Mouse (Mus musculus) embryonic facial prominence, embryonic 14.5 days (tissue): ENCODE results near the gene Map1s. TPM values are rescaled to one million over a fixed set of nuclear protein-coding genes. Genes with fewer than 3 reads are reported as not detected.
A peak's percentile ranks its signal among the peaks of the same experiment; 100 is the strongest.

Experiments
- ATAC-seq: fragments of 200-750 bp; cut with Nextera tagmentation; 2 replicates; pipeline ENCODE4 v1.8.0; 2017; ENCODE audit warnings: low read depth, moderate number of reproducible peaks, moderate TSS enrichment
- DNase-seq: peaks from one replicate; pipeline ENCODE4 v3.0.0-alpha.2; 2015; ENCODE audit warnings: low spot score
- H3K27ac ChIP-seq: fragments of 300-500 bp; sonication (generic); replicated peaks from 2 replicates; pipeline ENCODE4 v1.5.1; 2014; ENCODE audit warnings: low read depth, mild to moderate bottlenecking, low read length, moderate library complexity
- H3K27me3 ChIP-seq: fragments of 300-500 bp; sonication (generic); replicated peaks from 2 replicates; pipeline ENCODE4 v1.6.1; 2014; ENCODE audit warnings: low read length; ENCODE audit not compliant: control insufficient read depth, insufficient read depth
- H3K36me3 ChIP-seq: fragments of 300-500 bp; sonication (generic); 2 replicates; pipeline ENCODE4 v1.6.1; 2014; ENCODE audit warnings: low read length, mixed read lengths; ENCODE audit not compliant: control insufficient read depth, insufficient read depth
- H3K4me1 ChIP-seq: fragments of 300-500 bp; sonication (generic); 2 replicates; pipeline ENCODE4 v1.6.1; 2014; ENCODE audit warnings: antibody characterized with exemption, low read length; ENCODE audit not compliant: control insufficient read depth, insufficient read depth
- H3K4me2 ChIP-seq: fragments of 300-500 bp; sonication (generic); 2 replicates; pipeline ENCODE4 v1.6.1; 2014; ENCODE audit warnings: low read depth, mild to moderate bottlenecking, low read length, moderate library complexity, mixed read lengths
- H3K4me3 ChIP-seq: fragments of 300-500 bp; sonication (generic); 2 replicates; pipeline ENCODE4 v1.5.1; 2014; ENCODE audit warnings: low read depth, mild to moderate bottlenecking, low read length
- H3K9ac ChIP-seq: fragments of 300-500 bp; sonication (generic); 2 replicates; pipeline ENCODE4 v1.6.1; 2014; ENCODE audit warnings: low read depth, mild to moderate bottlenecking, low read length, moderate library complexity, mixed read lengths
- H3K9me3 ChIP-seq: fragments of 300-500 bp; sonication (generic); 2 replicates; pipeline ENCODE4 v1.6.1; 2016; ENCODE audit warnings: low read length; ENCODE audit not compliant: control insufficient read depth
- WGBS: fragments of 180-500 bp; shearing (Covaris S2); extraction: QIAGEN DNeasy Blood & Tissue Kit; methylation state at CpG from one replicate; pipeline ENCODE4 v1.1.7; 2014; 5-methylcytosine and 5-hydroxymethylcytosine counted together
- polyA plus RNA-seq: library from polyadenylated mRNA; unstranded; fragments of >200 nt; fragmentation: Nextera tagmentation; extraction: Ambion mirVana; gene quantifications from 2 replicates; pipeline ENCODE4 v1.2.1, GENCODE M21; 2014

Map1s gene
- polyA plus RNA-seq, 1 experiment from 2014 or later, result 41.3 TPM

DNA sequence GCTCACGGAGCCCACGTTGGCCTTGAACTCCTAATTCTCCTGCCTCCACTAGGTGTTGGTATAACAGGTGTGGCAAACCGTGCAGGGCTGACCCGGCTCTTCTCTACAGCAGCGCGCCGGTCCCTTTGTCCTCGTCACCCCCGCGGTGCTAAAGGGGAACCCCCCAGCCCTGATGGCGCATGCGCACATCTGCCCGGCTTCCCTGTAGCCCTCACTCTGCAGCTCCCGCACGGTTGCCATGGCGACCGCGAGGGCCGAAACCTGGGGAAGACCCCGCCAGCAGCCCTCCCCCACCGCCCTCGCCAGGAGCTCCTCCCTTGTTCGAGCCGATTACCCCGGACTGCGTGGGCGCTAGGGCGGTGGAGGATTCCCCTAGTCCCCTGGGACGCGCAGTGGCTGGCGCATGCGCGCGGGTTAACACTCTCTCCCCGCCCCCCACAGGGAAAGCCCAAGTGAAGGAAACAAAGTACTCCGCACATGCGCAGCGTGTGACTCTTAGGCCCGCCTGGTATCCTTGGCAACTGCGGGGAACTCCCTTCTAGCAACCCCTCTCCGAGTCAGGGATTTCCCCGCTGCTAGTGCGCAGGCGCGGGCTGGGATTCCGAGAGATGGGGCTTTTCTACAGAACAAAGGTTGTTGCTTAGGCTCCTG, 40.3 kb upstream of the Map1s start:
- Histone ChIP-seq H3K27me3 (peaks cover 21% of the 10 kb centered on the region), H3K4me3 (peak overlapping the region; percentile 42), H3K27ac (peak overlapping the region; percentile 83), H3K4me1 (peaks cover 31% of the 10 kb centered on the region), H3K9ac (peak overlapping the region; percentile 63), H3K4me2 (peak overlapping the region; percentile 87), H3K36me3 (0 out of 2 replicates have a peak, but pooled peaks cover 7% of the 10 kb centered on the region), H3K9me3 (no peaks in the 10 kb centered on the region)
- ATAC-seq, result peak; percentile 92
- 0% methylated on average over 30 of the region's 46 CpGs for WGBS
- DNase-seq, result peak; percentile 100

DNA sequence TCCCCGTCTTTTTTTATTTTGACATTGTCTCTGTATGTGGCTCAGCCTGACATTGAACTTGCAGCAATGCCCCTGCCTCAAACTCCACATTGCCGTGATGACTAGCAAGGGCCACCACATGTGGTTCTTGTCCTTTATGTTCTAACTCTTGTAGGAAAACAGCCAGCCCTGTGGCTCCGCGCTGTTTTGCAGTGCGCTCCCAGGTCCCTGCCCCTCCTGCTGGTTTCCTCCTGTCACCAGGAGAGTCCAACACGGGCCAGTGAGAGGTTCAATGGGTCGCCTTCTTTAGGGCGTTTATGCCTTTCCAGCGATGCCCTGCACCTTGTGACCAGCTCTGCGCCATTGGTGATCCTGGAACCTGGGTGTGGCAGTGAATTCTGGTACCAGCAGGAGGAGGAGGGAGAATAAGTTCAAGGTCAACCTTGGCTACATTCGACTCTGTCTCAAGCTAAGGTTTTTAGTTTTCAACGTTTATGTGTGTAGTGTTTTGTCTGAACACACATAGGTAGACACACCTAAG, 39.7 kb upstream of the Map1s start:
- 6% methylated on average over 12 of the region's 12 CpGs for WGBS
- H3K4me1 ChIP-seq, result peaks cover 31% of the 10 kb centered on the region
- peak; percentile 8 for ATAC-seq

DNA sequence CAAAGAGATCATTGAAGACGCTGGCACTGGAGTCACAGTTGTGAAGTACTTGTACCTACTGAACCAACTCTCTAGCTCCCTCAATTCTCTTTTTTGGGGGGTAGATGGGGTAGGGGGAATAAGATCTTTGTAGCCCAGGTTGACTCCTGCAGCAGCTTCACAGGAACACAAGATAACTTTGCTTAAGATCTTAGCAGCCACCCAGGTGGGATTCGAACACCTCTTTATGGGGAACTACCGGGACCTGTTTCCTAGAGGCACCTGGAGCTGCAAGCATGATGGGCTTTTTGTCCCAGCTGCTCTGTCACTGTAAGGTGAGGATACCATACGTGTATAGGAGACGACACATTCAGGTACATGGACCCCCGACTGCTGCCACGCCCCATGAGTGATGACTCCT, 39.2 kb upstream of the Map1s start:
- ATAC-seq (no peak), DNase-seq (no peak)
- Histone ChIP-seq H3K36me3 (0 out of 2 replicates have a peak, but pooled peaks cover 7% of the 10 kb centered on the region), H3K4me2 (no peak overlapping the region), H3K4me3 (no peak overlapping the region), H3K27ac (no peak overlapping the region; the same call in 1 of the 2 replicates), H3K4me1 (peaks cover 31% of the 10 kb centered on the region), H3K9ac (no peak overlapping the region), H3K9me3 (no peaks in the 10 kb centered on the region), H3K27me3 (peaks cover 21% of the 10 kb centered on the region)
- 88% methylated on average over 7 of the region's 7 CpGs for WGBS

More for the DNA sequence above, 39.7 kb upstream of the Map1s start:
- peak overlapping the region; percentile 42 for H3K4me3 ChIP-seq
- H3K4me2 ChIP-seq, result peak overlapping the region; percentile 87
- peak overlapping the region; percentile 54 for H3K9ac ChIP-seq
- peak overlapping the region; percentile 83 for H3K27ac ChIP-seq
- no peaks in the 10 kb centered on the region for H3K9me3 ChIP-seq
- DNase-seq, result no peak
- peaks cover 21% of the 10 kb centered on the region for H3K27me3 ChIP-seq
- H3K36me3 ChIP-seq, result 0 out of 2 replicates have a peak, but pooled peaks cover 7% of the 10 kb centered on the region

DNA sequence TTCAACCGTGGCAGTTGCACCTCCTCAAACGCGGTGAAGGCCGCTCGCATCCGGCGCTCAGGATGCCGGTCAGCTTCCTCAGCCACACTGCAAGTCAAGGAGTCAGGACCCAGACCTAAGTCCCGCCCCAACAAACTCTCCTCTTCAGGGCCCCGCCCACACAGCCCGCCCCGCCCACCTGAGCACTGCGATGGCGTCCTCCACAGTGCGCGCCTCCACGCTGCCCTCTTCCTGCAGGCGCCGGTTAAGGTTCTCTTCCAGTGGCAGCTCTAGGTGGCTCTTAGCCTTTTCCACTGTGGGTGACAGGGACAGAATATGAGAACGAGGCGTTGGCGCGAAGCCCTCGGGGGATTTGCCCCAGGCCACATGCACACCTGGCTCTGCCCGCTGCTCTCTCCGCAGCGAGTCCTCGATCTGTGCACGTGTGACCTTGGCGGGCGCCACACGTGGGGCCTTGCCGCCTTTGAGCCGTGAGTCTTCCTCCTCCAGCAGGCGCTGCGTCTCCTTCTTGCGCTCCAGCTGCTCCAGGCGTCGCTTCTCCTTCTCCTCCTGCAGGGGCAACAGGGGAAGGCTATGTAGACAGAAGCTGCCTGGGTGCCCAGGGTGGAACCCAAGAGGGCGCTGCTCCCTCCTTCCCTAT, 37.1 kb upstream of the Map1s start:
- Histone ChIP-seq H3K4me1 (peaks cover 22% of the 10 kb centered on the region), H3K9ac (peak overlapping the region; percentile 30; the same call in 1 of the 2 replicates), H3K9me3 (no peaks in the 10 kb centered on the region), H3K27me3 (0 out of 2 replicates have a peak, but pooled peaks cover under 1% of the 10 kb centered on the region), H3K4me3 (peak overlapping the region; percentile 21), H3K4me2 (peak overlapping the region; percentile 49), H3K36me3 (0 out of 2 replicates have a peak, but pooled peaks cover 7% of the 10 kb centered on the region), H3K27ac (no peak overlapping the region; the same call in 1 of the 2 replicates)
- ATAC-seq, result no peak
- DNase-seq, result no peak
- WGBS, result 22% methylated on average over 40 of the region's 40 CpGs

DNA sequence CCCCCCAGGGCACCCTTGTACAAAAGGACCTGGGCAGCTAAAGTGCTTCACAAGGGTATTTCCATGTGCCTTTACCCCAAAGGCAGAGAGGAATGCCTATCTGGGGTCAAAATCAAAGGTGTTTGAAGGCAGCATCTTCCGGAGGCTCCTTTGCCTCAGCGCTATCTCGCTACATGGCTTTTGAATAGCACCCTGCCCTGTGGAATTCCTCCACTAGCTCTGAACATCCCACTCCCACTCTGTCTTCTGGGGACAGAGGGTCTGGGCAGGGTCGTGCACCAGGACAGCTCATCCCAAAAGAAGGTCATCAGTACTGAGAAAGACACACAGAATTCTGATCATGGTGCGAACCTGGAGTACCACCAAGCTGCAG, 36.5 kb upstream of the Map1s start:
- no peaks in the 10 kb centered on the region for H3K27me3 ChIP-seq
- H3K4me1 ChIP-seq, result peaks cover 18% of the 10 kb centered on the region
- WGBS, result 53% methylated on average over 5 of the region's 5 CpGs
- no peak overlapping the region for H3K27ac ChIP-seq
- peak overlapping the region; percentile 49; the same call in 1 of the 2 replicates for H3K4me2 ChIP-seq
- 0 out of 2 replicates have a peak, but pooled peaks cover 7% of the 10 kb centered on the region for H3K36me3 ChIP-seq
- no peaks in the 10 kb centered on the region for H3K9me3 ChIP-seq
- H3K4me3 ChIP-seq, result no peak overlapping the region
- H3K9ac ChIP-seq, result no peak overlapping the region; the same call in 1 of the 2 replicates
- DNase-seq (no peak), ATAC-seq (no peak)

DNA sequence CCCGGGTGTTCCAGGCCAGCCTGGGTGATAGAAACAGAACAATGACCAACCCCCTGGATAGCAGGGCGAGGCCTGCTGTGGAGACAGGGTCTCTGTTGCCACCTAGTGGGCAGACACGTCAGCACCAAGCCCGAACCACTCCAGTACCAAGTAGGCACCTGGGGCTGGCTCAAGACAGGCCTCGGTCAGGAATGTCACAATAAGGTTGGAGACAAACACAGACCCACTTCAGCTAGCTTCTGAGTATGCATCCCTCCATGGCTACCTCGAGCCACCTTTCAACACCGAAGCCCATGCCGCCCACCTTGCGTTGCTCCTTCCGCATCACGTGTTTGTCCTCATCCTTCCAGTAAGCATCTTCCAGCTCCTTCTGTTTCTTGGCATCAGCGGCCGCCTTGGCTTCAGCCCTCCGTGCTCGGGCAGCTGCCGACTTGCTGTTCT, 36.1 kb upstream of the Map1s start:
- peak; percentile 17; the same call in 1 of the 2 replicates for ATAC-seq
- H3K4me1 ChIP-seq, result peaks cover 14% of the 10 kb centered on the region
- 46% methylated on average over 16 of the region's 16 CpGs for WGBS

DNA sequence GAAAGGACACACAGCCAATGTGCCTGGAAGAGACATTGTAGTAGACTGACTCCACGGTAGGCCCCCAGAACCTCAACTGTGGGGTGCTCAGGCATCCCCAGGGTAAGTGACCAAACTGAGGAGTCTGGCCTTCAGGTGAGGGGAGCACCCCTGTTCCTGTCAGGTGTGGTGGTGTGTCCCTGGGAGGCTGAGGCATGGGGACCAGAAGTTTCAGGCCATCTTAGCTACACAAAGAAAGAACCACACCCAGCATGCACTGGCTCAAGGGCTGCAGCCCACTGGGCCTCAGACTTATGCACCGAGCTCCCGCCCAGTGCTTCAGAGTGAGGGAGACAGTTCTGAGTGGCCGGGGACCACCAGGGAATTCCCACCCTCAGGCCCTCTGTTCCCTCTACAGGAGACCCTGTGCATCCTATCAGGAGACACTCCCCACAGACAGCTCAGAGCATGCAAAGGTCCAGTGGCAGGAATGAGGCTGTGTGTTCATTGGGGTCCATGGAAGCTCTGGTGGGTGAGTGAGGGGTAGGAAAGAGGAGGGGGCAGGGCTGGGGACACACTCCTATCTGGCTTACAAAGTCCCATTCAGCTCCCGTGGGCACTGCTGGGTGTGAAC, 34.4 kb upstream of the Map1s start:
- Histone ChIP-seq H3K27ac (no peak overlapping the region), H3K9me3 (no peaks in the 10 kb centered on the region), H3K4me1 (peaks cover 8% of the 10 kb centered on the region), H3K4me3 (no peak overlapping the region), H3K36me3 (0 out of 2 replicates have a peak, but pooled peaks cover 7% of the 10 kb centered on the region), H3K27me3 (no peaks in the 10 kb centered on the region), H3K9ac (no peak overlapping the region), H3K4me2 (no peak overlapping the region)
- DNase-seq (no peak), ATAC-seq (no peak)
- WGBS, result 91% methylated on average over 4 of the region's 5 CpGs

More for the DNA sequence above, 36.1 kb upstream of the Map1s start:
- no peak overlapping the region for H3K4me2 ChIP-seq
- H3K9ac ChIP-seq, result no peak overlapping the region
- no peak overlapping the region for H3K27ac ChIP-seq
- H3K36me3 ChIP-seq, result 0 out of 2 replicates have a peak, but pooled peaks cover 7% of the 10 kb centered on the region
- DNase-seq, result peak; percentile 87
- no peak overlapping the region for H3K4me3 ChIP-seq
- H3K9me3 ChIP-seq, result no peaks in the 10 kb centered on the region
- H3K27me3 ChIP-seq, result no peaks in the 10 kb centered on the region

DNA sequence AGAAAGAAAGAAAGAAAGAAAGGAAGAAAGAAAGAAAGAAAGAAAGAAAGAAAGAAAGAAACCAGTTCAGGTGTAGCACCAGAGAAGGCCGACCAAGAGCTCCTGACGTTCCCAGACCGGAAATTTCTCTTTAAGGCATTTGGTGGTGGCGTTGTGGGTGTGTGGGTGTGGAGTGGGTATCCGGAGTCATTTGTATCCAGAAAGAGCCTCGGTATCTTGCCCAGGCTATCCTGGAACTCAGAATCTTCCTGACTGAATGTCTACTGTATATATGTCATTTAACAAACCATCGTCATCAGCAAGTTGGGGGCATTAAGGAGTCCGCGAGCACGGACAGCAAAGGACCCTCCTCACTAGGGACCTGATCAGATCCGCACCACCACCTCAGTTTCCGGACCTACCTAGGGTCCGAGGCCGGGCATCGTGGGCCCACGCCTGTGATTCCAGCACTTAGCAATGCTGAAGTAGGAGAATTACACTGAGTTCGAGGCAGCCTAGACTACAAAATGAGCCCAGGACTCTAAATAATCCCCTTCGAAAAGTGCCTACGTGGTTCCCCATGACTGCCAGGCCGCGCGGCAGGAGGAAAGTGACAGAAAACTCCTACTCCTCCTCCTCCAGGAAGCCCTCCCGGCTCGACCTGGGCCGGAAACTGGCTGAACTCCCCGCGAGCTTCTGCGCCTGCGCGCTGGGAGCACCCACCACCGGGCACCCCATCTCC, 32.9 kb upstream of the Map1s start:
- 0 out of 2 replicates have a peak, but pooled peaks cover 4% of the 10 kb centered on the region for H3K36me3 ChIP-seq
- 4% methylated on average over 30 of the region's 31 CpGs for WGBS
- ATAC-seq (no peak), DNase-seq (no peak)
- peak overlapping the region; percentile 94 for H3K27ac ChIP-seq
- H3K9me3 ChIP-seq, result no peaks in the 10 kb centered on the region
- H3K4me1 ChIP-seq, result peaks cover 5% of the 10 kb centered on the region; the same call in 1 of the 2 replicates
- peak overlapping the region; percentile 81 for H3K4me2 ChIP-seq
- peak overlapping the region; percentile 81 for H3K9ac ChIP-seq
- peak overlapping the region; percentile 90 for H3K4me3 ChIP-seq
- no peaks in the 10 kb centered on the region for H3K27me3 ChIP-seq
